Mouse (Mus musculus): ENCODE measurements around the gene H2-Q10.

DNA sequence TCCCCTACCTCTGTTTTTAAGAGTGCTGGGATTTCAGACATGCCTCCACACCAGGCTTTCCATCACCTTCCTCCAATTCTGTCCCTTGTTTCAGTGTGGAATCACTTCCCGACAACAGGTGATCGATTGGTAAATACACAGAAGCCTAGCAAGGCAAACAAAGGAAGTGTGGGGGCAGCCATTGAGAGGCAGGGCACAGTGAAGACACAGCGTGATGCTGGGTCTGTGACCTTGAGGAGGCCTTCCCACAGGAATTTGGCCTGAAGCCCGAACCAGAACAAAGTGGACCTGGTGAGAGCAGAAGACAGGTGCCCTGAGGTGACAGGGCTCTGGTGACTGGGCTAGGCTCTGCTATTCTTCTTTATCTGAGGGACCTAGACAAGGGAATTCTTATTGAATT lies 15.8 kb downstream of the H2-Q10 start:
- no peak for TF ChIP-seq CTCF (IDR thresholded peaks at IDR 0.05; ENCODE audit: insufficient read depth, low read length)
- TF ChIP-seq POLR2A (IDR thresholded peaks at IDR 0.05; ENCODE audit: borderline replicate concordance, extremely low read depth, low read depth, low read length) = no peak

All from lung, adult 2 months (tissue).